Mouse (Mus musculus) ES-Bruce4 (cell line): ENCODE measurements at regions not wholly inside any gene's neighbourhood (a gene's known extent, or its start where the extent isn't known, plus 50 kb on each side); places are given as distances from the start of the nearest gene placed in this dataset.

Experiments
- H3K27ac ChIP-seq: 2 replicates; pipeline ENCODE4 v1.5.1; 2012; ENCODE audit warnings: low read length, inconsistent platforms; ENCODE audit not compliant: insufficient read depth
- H3K27me3 ChIP-seq: 2 replicates; pipeline ENCODE4 v1.6.1; 2012; ENCODE audit warnings: mild to moderate bottlenecking, low read length, inconsistent platforms; ENCODE audit not compliant: control insufficient read depth, poor library complexity, insufficient read depth, severe bottlenecking
- H3K36me3 ChIP-seq: 2 replicates; pipeline ENCODE4 v1.6.1; 2012; ENCODE audit warnings: inconsistent platforms, mild to moderate bottlenecking, low read length, moderate library complexity; ENCODE audit not compliant: control insufficient read depth, poor library complexity, insufficient read depth, severe bottlenecking
- H3K4me1 ChIP-seq: one replicate; pipeline ENCODE4 v1.8.1; 2011; ENCODE audit warnings: low read length; ENCODE audit not compliant: control insufficient read depth, insufficient read depth
- H3K4me3 ChIP-seq: 2 replicates; pipeline ENCODE4 v1.5.1; 2011; ENCODE audit warnings: low read depth, mild to moderate bottlenecking, low read length
- H3K9ac ChIP-seq: 2 replicates; pipeline ENCODE4 v1.6.1; 2012; ENCODE audit warnings: low read depth, mild to moderate bottlenecking, inconsistent platforms; ENCODE audit not compliant: poor library complexity, severe bottlenecking
- H3K9me3 ChIP-seq: replicated peaks from 2 replicates; pipeline ENCODE4 v1.6.1; 2012; ENCODE audit warnings: mild to moderate bottlenecking, low read length, inconsistent platforms; ENCODE audit not compliant: control insufficient read depth, poor library complexity, insufficient read depth, severe bottlenecking
- CTCF ChIP-seq: IDR thresholded peaks from one replicate; pipeline ENCODE4 v1.8.1; 2011; ENCODE audit warnings: low read depth, low read length
- EP300 ChIP-seq: IDR thresholded peaks from 2 replicates; pipeline ENCODE4 v1.6.1; 2011; ENCODE audit warnings: low read depth, low read length; ENCODE audit not compliant: insufficient read depth
- POLR2A ChIP-seq: IDR thresholded peaks from one replicate; pipeline ENCODE4 v1.8.1; 2011; ENCODE audit warnings: low read length; ENCODE audit not compliant: insufficient read depth

GRCm38 (mm10) chr11:112238960-112239884 lies 542.8 kb upstream of the Sox9 start:
- no peak overlapping the region for H3K27ac ChIP-seq
- H3K4me1 ChIP-seq: no peaks in the 10 kb centered on the region
- H3K27me3 ChIP-seq: peaks cover 1% of the 10 kb centered on the region; the same call in 1 of the 2 replicates
- no peak overlapping the region for H3K9ac ChIP-seq
- H3K36me3 ChIP-seq: no peaks in the 10 kb centered on the region
- H3K9me3 ChIP-seq: no peaks in the 10 kb centered on the region
- H3K4me3 ChIP-seq: no peak overlapping the region
- TF ChIP-seq CTCF (no peak), EP300 (no peak), POLR2A (no peak)

DNA sequence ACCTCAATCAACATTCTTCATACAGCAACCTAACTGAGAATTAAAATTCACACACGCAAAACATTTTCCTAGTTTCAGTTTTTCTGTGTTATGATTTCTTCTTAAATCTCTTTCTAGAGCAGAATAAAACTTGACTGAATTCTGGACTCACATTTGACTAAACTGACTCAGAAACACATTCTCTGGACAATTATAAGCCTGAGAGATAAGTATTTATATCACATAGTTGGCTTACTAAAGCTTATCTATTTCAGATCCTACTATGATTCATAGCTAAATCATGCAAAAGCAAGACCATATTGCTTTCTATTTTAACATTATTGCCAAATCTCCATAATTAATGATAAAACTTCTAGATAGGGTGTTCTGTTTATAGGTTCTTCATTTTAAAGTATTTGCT lies 529.5 kb upstream of the Sox9 start:
- H3K9me3 ChIP-seq: no peaks in the 10 kb centered on the region
- no peak overlapping the region for H3K27ac ChIP-seq
- no peak overlapping the region for H3K9ac ChIP-seq
- no peak for TF ChIP-seq POLR2A
- TF ChIP-seq CTCF: no peak
- TF ChIP-seq EP300: no peak
- no peaks in the 10 kb centered on the region for H3K36me3 ChIP-seq
- H3K4me1 ChIP-seq: no peaks in the 10 kb centered on the region
- no peaks in the 10 kb centered on the region for H3K27me3 ChIP-seq
- H3K4me3 ChIP-seq: no peak overlapping the region

DNA sequence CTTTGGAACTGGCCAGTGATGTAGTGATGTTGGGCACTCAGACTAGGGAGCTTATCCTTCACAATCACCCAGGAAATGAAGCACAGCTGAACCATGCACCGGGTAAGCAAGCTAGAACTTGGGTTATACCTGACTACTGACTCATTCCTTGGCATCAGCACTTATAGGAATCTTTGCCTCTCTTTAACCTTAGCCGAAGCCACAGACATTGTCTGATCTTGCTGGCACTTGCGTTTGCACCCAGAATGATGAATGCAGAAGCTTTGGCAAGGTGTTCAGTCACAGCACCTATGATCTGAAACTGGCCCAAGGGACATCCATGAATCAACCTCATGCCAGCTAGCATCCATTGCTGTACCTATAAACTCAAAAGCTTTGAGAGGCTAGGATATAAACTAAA lies 529.0 kb upstream of the Sox9 start:
- no peak for TF ChIP-seq CTCF
- no peak for TF ChIP-seq EP300
- no peak for TF ChIP-seq POLR2A
- Histone ChIP-seq H3K36me3 (no peaks in the 10 kb centered on the region), H3K9me3 (no peaks in the 10 kb centered on the region), H3K4me3 (no peak overlapping the region), H3K9ac (no peak overlapping the region), H3K27me3 (no peaks in the 10 kb centered on the region), H3K4me1 (no peaks in the 10 kb centered on the region), H3K27ac (no peak overlapping the region)

DNA sequence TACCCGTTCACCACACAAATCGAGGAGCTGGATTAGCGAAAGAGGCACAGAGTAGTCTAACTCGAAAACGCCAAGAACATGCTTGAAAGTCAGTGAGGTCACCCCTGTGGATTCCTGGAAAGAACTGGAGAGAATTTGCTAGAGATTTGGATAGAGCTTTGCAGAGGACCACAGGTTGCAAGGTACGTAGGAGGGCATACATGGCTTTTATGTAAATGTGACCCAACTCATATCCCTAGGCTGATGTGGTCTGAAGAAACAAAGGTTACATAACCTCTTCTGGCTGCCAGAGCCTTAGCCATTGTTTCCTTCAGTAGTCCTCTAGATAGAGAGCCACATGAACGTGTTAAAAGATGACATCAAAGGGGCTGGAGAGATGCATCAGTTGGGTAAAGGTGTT lies 525.7 kb upstream of the Sox9 start:
- Histone ChIP-seq H3K4me3 (no peak overlapping the region), H3K9me3 (no peaks in the 10 kb centered on the region), H3K27ac (no peak overlapping the region), H3K4me1 (no peaks in the 10 kb centered on the region), H3K36me3 (no peaks in the 10 kb centered on the region), H3K27me3 (no peaks in the 10 kb centered on the region), H3K9ac (no peak overlapping the region)
- TF ChIP-seq CTCF (no peak), EP300 (no peak), POLR2A (no peak)

- no peak for TF ChIP-seq EP300
- no peak for TF ChIP-seq POLR2A
- no peak for TF ChIP-seq CTCF
- H3K4me1 ChIP-seq: no peaks in the 10 kb centered on the region
- no peaks in the 10 kb centered on the region for H3K9me3 ChIP-seq
- no peak overlapping the region for H3K27ac ChIP-seq
- H3K36me3 ChIP-seq: no peaks in the 10 kb centered on the region
- no peak overlapping the region for H3K4me3 ChIP-seq
- H3K9ac ChIP-seq: no peak overlapping the region
- no peaks in the 10 kb centered on the region; the same call in 1 of the 2 replicates for H3K27me3 ChIP-seq
Measured at GRCm38 (mm10) chr11:112264077-112264476, 517.9 kb upstream of the Sox9 start.

DNA sequence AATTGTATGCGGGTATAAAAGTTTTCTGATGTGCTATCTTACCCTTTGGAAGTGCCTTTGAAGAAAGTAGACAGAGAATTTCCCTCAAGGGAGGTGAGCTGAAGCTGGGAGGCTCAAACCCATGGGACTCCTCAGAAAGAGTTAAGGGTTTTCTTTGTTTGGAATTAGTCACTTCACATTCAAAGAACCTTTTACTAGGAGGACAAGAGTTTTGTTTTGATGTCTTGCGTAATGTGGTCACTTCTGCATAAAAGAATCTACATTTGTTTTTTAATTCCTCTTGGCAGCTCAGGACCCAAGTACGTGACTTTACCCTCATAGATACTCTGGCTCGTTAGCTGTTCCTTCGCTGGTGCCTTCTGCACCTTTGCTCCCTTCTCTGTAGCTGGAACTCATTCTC lies 511.1 kb upstream of the Sox9 start:
- Histone ChIP-seq H3K36me3 (no peaks in the 10 kb centered on the region), H3K4me1 (no peaks in the 10 kb centered on the region), H3K27me3 (no peaks in the 10 kb centered on the region), H3K9ac (no peak overlapping the region), H3K9me3 (no peaks in the 10 kb centered on the region), H3K4me3 (no peak overlapping the region), H3K27ac (no peak overlapping the region)
- TF ChIP-seq CTCF (no peak), POLR2A (no peak), EP300 (no peak)
